Mouse (Mus musculus): ENCODE measurements around the gene Mllt6. TPM values are rescaled to one million over a fixed set of nuclear protein-coding genes. Genes with fewer than 3 reads are reported as not detected.
"Not testable (repeated sequence)": the region's sequence is repeated elsewhere in the genome, so short reads cannot be mapped to it uniquely, and the experiment has no call there.

Mllt6 gene
- total RNA-seq, 2 experiments from 2014 or later: 59.5 to 60.0 TPM

GRCm38 (mm10) chr11:97648541-97648940 is 14.7 kb upstream of the Mllt6 start:
- not testable (repeated sequence) for DNase-seq

DNA sequence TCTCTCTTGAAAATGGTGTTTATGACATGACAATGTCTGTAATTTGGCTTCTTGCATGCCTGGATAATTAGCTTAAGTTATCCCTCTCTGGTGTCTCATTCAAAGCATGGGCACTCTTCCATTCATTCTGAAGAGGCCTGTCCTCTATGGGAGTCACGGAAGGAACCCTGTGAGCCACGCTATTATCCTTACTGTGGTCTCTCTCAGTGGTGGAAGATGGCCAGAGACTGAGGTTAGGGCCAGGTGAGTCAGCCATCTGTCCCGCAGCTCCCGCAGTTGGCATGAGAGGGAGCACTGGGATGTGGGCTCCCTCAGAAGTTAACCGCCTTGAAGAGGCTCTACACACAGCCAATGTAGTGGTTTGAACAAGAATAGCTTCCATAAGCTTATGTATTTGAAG is 12.9 kb upstream of the Mllt6 start:
- DNase-seq: no peak

DNA sequence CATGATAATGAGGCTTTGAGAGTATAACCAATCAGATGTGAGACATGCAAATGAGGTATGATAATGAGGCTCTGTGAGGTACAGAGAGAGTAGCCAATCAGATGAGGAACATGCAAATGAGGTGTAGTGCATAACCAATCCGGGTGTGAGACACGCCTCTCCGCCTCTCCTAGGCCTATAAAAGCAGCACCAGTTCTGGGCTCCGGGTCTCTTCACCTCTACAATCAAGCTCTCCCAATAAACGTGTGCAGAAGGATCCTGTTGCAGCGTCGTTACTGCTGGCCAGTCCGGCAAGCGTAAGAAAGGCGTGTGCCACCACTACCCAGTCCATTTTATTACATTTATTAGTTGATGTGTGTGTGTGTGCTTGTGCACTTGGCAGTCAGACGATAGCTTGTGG is 9.8 kb upstream of the Mllt6 start:
- not testable (repeated sequence) for DNase-seq

DNA sequence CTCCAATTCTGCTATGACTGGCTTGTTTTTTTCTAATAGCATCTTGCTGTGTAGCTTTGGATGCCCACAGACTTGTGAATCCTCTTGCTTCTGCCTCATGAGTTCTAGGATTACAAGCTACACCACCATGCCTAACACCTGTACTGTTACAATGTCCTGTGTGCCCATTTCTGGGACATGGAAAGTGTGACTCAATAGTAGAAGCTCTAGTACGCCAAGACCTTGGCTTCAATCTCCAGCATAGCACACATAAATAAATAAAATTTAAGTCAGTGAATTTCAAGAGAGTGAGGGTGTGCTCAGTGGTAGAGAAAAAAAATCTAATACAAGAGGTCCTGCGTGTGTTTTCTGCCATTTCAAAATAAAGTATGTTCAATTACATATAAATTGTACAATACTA is 9.0 kb upstream of the Mllt6 start:
- DNase-seq: no peak

DNA sequence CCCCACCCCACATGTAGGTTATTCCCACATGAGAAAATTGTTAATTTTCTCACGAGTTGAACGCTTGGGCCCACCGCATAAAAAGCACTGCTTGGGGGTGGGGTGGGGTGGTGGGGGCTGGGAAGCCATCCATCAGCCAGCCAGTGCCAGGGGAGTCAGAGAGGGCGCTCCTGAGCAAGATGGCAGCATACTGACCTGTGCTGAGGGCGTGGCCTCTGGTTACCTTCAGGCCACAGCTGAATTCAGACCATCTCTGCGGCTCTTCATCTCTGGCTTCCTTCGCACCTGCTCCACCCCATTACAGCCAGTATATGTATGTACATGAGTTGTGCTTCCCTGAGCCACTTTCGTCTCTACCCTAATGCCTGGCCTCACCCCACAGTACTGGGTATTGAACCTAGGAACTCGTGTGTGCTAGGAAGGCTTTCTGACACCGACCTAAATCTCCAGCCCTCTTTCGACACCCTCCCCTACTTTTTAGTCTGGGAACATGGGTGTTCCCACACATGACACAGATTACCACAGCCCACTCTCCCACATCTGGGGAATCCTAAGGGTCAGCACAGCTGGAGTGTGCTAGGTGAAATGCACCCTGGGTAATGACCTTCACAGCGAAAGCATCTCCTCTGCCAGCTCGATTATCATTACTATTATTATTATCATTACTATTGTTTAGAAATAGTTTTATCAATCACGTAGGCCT is 6.8 kb upstream of the Mllt6 start:
- DNase-seq: no peak

DNA sequence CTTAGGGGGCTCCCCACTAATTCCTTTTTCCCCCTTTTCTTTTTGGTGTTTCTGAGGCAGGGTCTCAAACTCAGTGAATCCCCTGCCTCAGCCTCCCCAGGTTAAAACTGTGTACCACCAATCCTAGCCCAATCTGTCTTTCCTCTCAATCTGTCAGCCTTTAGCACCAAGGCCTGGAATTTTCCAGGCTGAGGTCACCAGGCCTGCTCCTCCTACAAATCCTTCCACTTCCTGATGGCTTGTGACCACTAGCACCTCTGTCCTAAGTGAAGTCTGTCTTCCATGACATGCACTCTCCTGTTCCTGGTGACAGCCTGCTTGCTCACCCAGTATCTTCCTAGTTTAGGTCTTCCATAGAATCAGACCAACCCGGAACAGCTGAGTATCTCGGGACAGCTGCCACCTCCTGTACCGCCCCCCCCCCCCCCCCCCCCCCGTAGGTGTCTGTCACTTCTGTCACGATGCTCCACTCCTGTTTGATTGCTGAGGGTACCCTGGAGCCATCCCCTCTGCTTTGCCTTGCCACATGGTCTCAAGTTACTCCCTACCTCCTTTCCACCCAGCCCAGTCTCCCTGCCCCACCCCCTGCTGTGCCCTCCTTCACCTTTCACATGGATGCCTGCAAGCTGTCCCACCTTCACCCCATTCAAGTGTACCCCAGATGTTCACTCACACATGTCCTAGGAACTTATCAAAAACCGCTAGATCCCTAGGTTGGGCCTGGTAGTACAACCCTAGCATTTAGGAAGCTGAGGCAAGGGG is 5.8 kb upstream of the Mllt6 start:
- DNase-seq: no peak

GRCm38 (mm10) chr11:97657967-97658366 is 5.2 kb upstream of the Mllt6 start:
- not testable (repeated sequence) for DNase-seq

- no peak for DNase-seq
Measured at GRCm38 (mm10) chr11:97658751-97659266, 4.4 kb upstream of the Mllt6 start.

DNA sequence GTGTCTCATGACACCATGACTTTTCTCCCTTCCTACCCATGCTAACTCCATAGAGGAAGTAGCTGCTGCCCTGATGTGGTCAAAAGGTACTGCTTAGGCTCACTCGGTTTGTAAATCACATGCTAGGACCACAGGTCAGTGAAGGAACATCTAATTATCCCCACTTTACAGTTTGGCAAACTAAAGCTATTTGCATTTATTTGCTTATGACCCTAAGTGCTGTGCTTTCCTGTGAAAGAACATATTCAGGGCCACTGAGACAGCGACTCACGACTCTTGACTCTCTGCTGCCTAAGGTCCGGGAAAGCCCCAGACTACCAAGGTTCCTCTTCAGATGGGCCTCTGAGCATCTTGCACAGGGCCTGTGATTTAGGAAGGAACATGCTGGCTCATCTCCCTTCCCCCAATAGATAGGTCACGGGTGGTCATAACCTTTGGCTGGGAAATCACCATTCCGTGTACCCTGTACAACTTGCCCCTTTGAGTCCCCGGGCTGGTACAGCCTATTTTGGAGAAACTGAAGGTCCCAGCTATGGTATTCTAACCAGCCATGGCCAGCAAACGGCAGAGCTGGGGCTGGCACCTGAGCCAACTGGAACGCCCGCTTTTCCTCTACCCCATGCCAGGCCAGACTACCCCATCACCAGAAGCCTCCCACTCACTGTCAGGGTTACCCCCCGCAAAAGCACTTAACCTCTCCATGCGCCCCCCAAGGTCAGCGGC is 3.8 kb upstream of the Mllt6 start:
- DNase-seq: peak in 1 of 2 experiments; percentile 51

DNA sequence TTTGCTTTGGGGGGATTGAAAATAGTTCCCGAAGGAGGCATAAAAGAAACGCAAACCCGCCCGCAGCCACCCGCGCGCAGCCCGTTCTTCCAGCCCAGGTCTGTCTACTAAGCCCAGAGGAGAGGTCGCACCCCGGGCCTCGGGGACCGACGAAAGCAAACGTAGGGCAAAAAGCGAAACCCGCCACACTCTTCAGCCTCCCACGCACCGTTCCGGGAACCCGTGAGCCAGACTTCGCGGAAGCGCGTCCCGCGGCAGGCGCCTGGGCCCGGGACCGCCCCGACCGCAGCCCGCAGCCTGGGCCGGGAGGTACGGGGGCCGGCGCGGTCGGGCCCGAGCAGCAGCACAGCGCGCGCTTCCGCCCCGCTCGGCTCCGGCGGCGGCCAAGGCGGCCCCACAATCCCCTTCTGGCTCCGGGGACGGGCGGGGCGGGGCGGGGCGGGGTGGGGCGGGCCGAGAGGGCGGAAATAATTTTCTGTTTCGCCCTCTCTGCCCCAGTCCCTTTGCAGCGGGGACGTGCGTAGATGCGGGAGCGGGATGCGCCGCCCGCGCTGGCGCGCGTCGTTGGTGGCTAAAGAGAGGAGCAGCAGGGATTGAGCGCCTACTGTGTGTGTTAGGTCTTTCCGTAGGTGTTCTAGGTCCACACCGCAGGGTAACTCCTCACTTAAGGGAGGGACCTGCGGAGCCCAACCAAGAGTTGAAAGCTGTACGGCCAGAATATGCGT is 3.1 kb upstream of the Mllt6 start:
- peak; percentile 89 to 90 for DNase-seq

GRCm38 (mm10) chr11:97660734-97661647 is 2.2 kb upstream of the Mllt6 start:
- peak in 1 of 2 experiments; percentile 57 for DNase-seq

GRCm38 (mm10) chr11:97661648-97662133 is 1.5 kb upstream of the Mllt6 start:
- peak; percentile 84 to 86 for DNase-seq

DNA sequence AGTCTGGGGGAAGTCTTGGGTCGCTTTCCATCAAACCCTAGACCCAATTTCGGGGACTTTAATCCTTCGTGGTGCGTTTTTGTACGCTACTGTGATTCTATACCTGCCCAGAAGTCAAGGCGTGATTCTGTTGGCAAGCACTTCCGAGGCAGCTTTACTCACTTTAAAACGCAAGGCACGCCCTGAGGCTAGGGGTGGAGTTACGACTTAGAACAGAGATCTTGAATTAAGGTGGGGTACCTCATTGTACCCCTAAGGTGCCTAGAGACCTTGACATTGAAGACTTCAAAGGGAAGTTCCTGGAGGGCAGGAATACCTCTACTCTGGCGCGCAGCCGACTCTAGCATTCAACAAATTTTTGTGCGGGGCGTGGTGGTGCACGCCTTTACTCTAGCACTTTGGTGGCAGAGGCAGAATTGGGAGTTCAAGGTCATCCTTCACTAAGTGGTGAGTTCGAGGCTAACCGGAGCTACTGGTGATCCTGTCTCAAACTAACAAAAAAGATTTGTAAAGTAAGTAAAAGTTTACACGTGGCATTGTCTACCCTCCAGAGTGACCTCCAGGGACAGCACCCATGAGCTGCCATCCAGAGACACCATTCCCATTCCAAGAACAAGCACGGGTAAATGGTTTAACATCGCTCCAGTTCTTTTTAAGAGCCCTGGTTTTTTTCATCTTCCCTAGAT is 864 bp upstream of the Mllt6 start:
- DNase-seq: peak; percentile 51 to 71

DNA sequence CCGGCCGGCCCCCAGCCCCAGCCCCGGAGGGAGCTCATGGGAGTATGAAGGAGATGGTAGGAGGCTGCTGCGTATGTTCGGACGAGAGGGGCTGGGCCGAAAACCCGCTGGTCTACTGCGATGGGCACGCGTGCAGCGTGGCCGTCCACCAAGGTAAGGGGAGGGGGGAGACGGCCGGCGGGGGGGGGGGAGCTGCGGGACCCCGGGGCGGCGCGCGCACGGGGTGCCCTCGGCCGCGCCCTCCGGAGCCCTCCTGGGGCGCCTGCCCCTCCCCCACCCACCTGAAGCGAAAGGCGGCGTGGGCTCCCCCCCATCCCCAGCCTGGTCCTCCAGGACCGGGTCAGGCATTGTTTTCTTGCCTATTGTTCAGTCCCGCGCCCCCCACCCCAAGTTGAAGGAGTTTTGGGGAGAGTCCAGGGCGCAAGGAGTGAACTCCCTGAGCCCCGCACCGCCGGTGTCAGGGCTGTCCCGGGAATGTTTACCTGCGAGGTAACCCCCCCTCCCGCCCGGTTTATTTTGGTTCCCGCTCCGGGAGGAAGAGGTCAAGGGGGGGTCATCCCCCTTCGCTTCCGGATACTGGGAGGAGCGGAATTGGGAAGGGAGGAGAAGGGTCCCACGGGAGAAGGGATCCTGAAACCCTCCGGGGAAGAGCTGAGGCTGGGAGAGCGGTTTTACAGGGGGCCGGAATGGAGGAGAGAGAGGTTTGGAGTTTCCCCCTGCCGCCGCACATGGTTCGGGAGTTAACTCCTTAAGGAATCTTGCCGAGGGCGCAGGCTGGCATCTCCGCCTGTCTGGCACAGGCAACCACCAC is 519 bp downstream of the Mllt6 start:
- DNase-seq: peak; percentile 84 to 85

- DNase-seq: no peak
Measured at GRCm38 (mm10) chr11:97664339-97664665, 1.1 kb downstream of the Mllt6 start.

DNA sequence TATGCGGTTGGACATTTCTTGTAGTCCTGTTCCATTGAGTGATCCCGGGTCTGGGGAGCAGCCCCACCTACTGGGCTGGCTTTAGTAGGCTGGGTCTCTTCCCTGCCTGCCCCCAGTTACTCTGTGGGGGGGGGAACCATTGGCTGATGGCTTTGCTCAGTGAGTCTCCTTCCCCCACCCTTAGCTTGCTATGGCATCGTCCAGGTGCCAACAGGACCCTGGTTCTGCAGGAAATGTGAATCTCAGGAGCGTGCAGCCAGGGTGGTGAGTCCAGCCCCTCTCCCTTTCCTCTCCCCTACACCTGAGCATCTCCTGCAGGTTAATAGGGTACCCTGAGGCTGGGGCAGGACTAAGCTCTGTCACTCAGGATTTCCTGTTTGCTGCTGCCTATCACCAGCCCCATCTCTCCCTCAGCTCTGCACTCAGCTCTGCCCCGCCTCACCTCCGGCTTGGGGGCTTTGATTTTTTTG is 1.6 kb downstream of the Mllt6 start:
- DNase-seq: peak in 1 of 2 experiments; percentile 41

DNA sequence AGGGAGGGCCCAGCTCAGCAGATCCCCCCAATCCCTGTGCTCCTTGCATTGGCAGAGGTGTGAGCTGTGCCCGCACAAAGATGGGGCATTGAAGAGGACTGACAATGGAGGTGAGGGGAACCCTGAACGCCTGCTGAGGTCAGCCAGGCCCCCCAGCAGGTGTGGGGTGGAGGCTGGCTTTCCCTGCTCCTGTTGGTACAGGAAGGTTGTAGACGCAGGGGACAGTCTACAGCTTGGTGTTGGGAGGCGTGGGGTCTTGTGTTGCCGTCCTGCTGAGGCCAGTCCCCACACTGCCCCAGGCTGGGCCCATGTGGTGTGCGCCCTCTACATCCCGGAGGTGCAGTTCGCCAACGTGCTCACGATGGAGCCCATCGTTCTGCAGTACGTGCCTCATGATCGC is 2.2 kb downstream of the Mllt6 start:
- no peak for DNase-seq

GRCm38 (mm10) chr11:97666221-97666620 is 3.0 kb downstream of the Mllt6 start:
- no peak for DNase-seq

DNA sequence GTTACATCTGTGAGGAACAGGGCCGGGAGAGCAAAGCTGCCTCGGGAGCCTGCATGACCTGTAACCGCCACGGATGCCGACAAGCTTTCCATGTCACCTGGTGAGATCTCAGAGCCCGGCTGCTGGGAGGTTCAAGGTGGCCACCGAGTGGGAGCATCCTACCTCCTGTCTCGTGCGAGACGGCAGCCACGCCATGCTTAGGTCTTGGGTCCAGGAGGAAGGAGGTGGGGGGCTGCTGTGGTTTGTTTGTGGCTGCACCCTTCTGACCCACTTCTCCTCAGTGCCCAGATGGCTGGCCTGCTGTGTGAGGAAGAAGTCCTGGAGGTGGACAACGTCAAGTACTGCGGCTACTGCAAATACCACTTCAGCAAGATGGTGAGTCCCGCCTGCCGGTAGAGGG is 3.6 kb downstream of the Mllt6 start:
- DNase-seq: no peak
